Mouse (Mus musculus) ES-Bruce4 (cell line): Measurements from ENCODE around the gene Olfr1053. TPM values are rescaled to one million over a fixed set of nuclear protein-coding genes. Genes with fewer than 3 reads are reported as not detected.
"Not testable (repeated sequence)": the region's sequence is repeated elsewhere in the genome, so short reads cannot be mapped to it uniquely, and the experiment has no call there.

Source experiments
- H3K27ac ChIP-seq: 2 replicates; pipeline ENCODE4 v1.5.1; 2012; ENCODE audit warnings: low read length, inconsistent platforms; ENCODE audit not compliant: insufficient read depth
- H3K27me3 ChIP-seq: 2 replicates; pipeline ENCODE4 v1.6.1; 2012; ENCODE audit warnings: mild to moderate bottlenecking, low read length, inconsistent platforms; ENCODE audit not compliant: control insufficient read depth, poor library complexity, insufficient read depth, severe bottlenecking
- H3K36me3 ChIP-seq: 2 replicates; pipeline ENCODE4 v1.6.1; 2012; ENCODE audit warnings: inconsistent platforms, mild to moderate bottlenecking, low read length, moderate library complexity; ENCODE audit not compliant: control insufficient read depth, poor library complexity, insufficient read depth, severe bottlenecking
- H3K4me1 ChIP-seq: one replicate; pipeline ENCODE4 v1.8.1; 2011; ENCODE audit warnings: low read length; ENCODE audit not compliant: control insufficient read depth, insufficient read depth
- H3K4me3 ChIP-seq: 2 replicates; pipeline ENCODE4 v1.5.1; 2011; ENCODE audit warnings: low read depth, mild to moderate bottlenecking, low read length
- H3K9ac ChIP-seq: 2 replicates; pipeline ENCODE4 v1.6.1; 2012; ENCODE audit warnings: low read depth, mild to moderate bottlenecking, inconsistent platforms; ENCODE audit not compliant: poor library complexity, severe bottlenecking
- H3K9me3 ChIP-seq: replicated peaks from 2 replicates; pipeline ENCODE4 v1.6.1; 2012; ENCODE audit warnings: mild to moderate bottlenecking, low read length, inconsistent platforms; ENCODE audit not compliant: control insufficient read depth, poor library complexity, insufficient read depth, severe bottlenecking
- CTCF ChIP-seq: IDR thresholded peaks from one replicate; pipeline ENCODE4 v1.8.1; 2011; ENCODE audit warnings: low read depth, low read length
- EP300 ChIP-seq: IDR thresholded peaks from 2 replicates; pipeline ENCODE4 v1.6.1; 2011; ENCODE audit warnings: low read depth, low read length; ENCODE audit not compliant: insufficient read depth
- POLR2A ChIP-seq: IDR thresholded peaks from one replicate; pipeline ENCODE4 v1.8.1; 2011; ENCODE audit warnings: low read length; ENCODE audit not compliant: insufficient read depth
- polyA plus RNA-seq: library from polyadenylated mRNA; stranded (reverse); fragments of >200 nt; gene quantifications from 2 replicates; pipeline ENCODE4 v1.2.4, GENCODE M21; 2011; ENCODE audit warnings: low read depth; ENCODE audit not compliant: missing spikeins, insufficient read depth, insufficient read length

Gene Olfr1053
- polyA plus RNA-seq = not detected in 2 replicates

- H3K27me3 ChIP-seq = no peaks in the 10 kb centered on the region; the same call in 1 of the 2 replicates
- no peak for TF ChIP-seq CTCF
- TF ChIP-seq EP300 = no peak
- TF ChIP-seq POLR2A = no peak
- H3K27ac ChIP-seq = no peak within 1 kb of the TSS
- no peaks in the 10 kb centered on the region for H3K9me3 ChIP-seq
- H3K36me3 ChIP-seq = no peaks in the 10 kb centered on the region
- no peak within 1 kb of the TSS for H3K4me3 ChIP-seq
- no peaks in the 10 kb centered on the region for H3K4me1 ChIP-seq
- H3K9ac ChIP-seq = no peak within 1 kb of the TSS
Measured at GRCm38 (mm10) chr2:86315184-86315583, at the start of gene Olfr1053. TSS of gene Olfr1053 (minus strand) at chr2:86315284.

GRCm38 (mm10) chr2:86362369-86362768, 47.3 kb upstream of the Olfr1053 start, which contains the start of gene Olfr1056:
TSS of gene Olfr1056 (minus strand) at chr2:86362469.
- no peak within 1 kb of the TSS for H3K4me3 ChIP-seq
- TF ChIP-seq POLR2A = no peak
- H3K27ac ChIP-seq = no peak within 1 kb of the TSS
- H3K4me1 ChIP-seq = no peaks in the 10 kb centered on the region
- no peaks in the 10 kb centered on the region for H3K9me3 ChIP-seq
- H3K27me3 ChIP-seq = no peaks in the 10 kb centered on the region
- H3K9ac ChIP-seq = no peak within 1 kb of the TSS
- H3K36me3 ChIP-seq = no peaks in the 10 kb centered on the region

- H3K9ac ChIP-seq, H3K36me3 ChIP-seq, H3K4me1 ChIP-seq, H3K27ac ChIP-seq, H3K4me3 ChIP-seq, H3K27me3 ChIP-seq: not testable (repeated sequence)
- H3K9me3 ChIP-seq = peaks cover 14% of the 10 kb centered on the region
Measured at GRCm38 (mm10) chr2:86351751-86352150, 36.7 kb upstream of the Olfr1053 start.

DNA sequence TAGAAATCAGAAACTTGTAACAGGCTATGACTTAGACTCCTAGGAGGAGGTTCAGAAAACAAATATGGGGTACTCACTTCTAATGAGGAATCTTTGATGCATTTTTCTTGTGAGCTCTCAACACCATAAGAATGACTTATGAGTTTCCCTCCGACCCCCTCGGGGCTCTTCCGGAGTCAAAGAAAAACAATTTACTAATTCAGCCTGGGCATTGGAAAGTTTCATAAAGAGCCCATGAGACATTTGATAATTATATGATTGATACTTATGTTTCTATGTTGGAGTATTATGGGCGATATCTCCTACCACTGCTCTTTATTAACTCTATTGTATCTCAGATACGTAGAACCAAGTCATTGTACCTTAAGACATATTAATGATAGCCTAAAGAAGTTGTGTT, 35.1 kb upstream of the Olfr1053 start, which contains the start of gene Olfr1055:
Olfr1055 (minus strand) TSS at position 101 of the 400 bp plus-strand sequence.
- no peak for TF ChIP-seq EP300
- TF ChIP-seq CTCF = no peak
- TF ChIP-seq POLR2A = no peak
- H3K27me3 ChIP-seq = no peaks in the 10 kb centered on the region
- no peak within 1 kb of the TSS for H3K27ac ChIP-seq
- H3K9ac ChIP-seq = no peak within 1 kb of the TSS
- H3K9me3 ChIP-seq = peaks cover 16% of the 10 kb centered on the region
- no peaks in the 10 kb centered on the region for H3K36me3 ChIP-seq
- no peaks in the 10 kb centered on the region for H3K4me1 ChIP-seq
- H3K4me3 ChIP-seq = no peak within 1 kb of the TSS

DNA sequence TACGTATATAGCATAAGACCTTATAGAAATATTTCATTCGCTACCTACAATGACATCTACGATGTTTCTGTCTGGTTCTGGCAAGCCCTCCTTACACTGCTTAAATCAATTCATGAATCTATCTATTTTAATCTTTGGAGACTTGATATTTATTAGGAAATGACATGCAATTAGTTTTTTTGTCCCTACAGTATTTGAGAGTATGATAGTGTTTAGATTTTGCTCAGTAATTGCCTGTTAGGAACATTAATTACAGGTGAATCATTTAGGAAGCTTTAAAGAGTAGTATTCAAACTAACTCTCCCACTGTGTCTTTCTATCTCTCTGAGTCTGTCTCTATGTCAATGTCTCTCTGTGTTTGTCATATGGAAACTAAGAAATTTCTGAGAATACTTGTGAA, 20.2 kb upstream of the Olfr1053 start, which contains the start of gene Olfr1054:
Olfr1054 (minus strand) TSS at position 101 of the 400 bp plus-strand sequence.
- TF ChIP-seq EP300 (no peak), POLR2A (no peak), CTCF (no peak)
- H3K9me3 ChIP-seq = no peaks in the 10 kb centered on the region
- no peaks in the 10 kb centered on the region for H3K4me1 ChIP-seq
- no peaks in the 10 kb centered on the region for H3K27me3 ChIP-seq
- no peaks in the 10 kb centered on the region for H3K36me3 ChIP-seq
- no peak within 1 kb of the TSS for H3K27ac ChIP-seq
- no peak within 1 kb of the TSS for H3K4me3 ChIP-seq
- no peak within 1 kb of the TSS for H3K9ac ChIP-seq

- Histone ChIP-seq H3K27ac (no peak within 1 kb of the TSS), H3K4me3 (no peak within 1 kb of the TSS), H3K9ac (no peak within 1 kb of the TSS), H3K9me3 (no peaks in the 10 kb centered on the region), H3K4me1 (no peaks in the 10 kb centered on the region), H3K27me3 (no peaks in the 10 kb centered on the region), H3K36me3 (no peaks in the 10 kb centered on the region)
- TF ChIP-seq POLR2A (no peak), EP300 (no peak), CTCF (no peak)
Measured at GRCm38 (mm10) chr2:86292155-86292554, 22.9 kb downstream of the Olfr1053 start, which contains the start of gene Olfr1052. TSS of gene Olfr1052 (plus strand) at chr2:86292455.

GRCm38 (mm10) chr2:86278988-86279387, 36.1 kb downstream of the Olfr1053 start, which contains the start of gene Olfr1051:
TSS of gene Olfr1051 (minus strand) at chr2:86279088.
- not testable (repeated sequence) for H3K9ac ChIP-seq, H3K27me3 ChIP-seq, H3K27ac ChIP-seq, H3K36me3 ChIP-seq, H3K4me3 ChIP-seq, H3K9me3 ChIP-seq, H3K4me1 ChIP-seq

Other genes starting within 250 kb of the Olfr1053 start
- not detected in 2 replicates for gene Olfr1036, start 241.3 kb downstream of the Olfr1053 start, polyA plus RNA-seq
- not detected in 2 replicates for gene Olfr1037, start 227.9 kb downstream of the Olfr1053 start, polyA plus RNA-seq
- gene Olfr1039, start 179.4 kb downstream of the Olfr1053 start, polyA plus RNA-seq = not detected in 2 replicates
- gene Olfr1040, start 168.6 kb downstream of the Olfr1053 start, polyA plus RNA-seq = not detected in 2 replicates
- gene Olfr1042, start 153.4 kb downstream of the Olfr1053 start, polyA plus RNA-seq = not detected in 2 replicates
- gene Olfr1043, start 147.8 kb downstream of the Olfr1053 start, polyA plus RNA-seq = not detected in 2 replicates
- not detected in 2 replicates for gene Olfr1044, start 137.5 kb downstream of the Olfr1053 start, polyA plus RNA-seq
- not detected in 2 replicates for gene Olfr52, start 129.6 kb downstream of the Olfr1053 start, polyA plus RNA-seq
- gene Olfr1045, start 112.3 kb downstream of the Olfr1053 start, polyA plus RNA-seq = not detected in 2 replicates
- not detected in 2 replicates for gene Olfr1046, start 96.0 kb downstream of the Olfr1053 start, polyA plus RNA-seq
- not detected in 2 replicates for gene Olfr1047, start 83.9 kb downstream of the Olfr1053 start, polyA plus RNA-seq
- gene Olfr1048, start 75.0 kb downstream of the Olfr1053 start, polyA plus RNA-seq = not detected in 2 replicates
- not detected in 2 replicates for gene Olfr1049, start 57.0 kb downstream of the Olfr1053 start, polyA plus RNA-seq
- not detected in 2 replicates for gene Olfr1051, start 36.2 kb downstream of the Olfr1053 start, polyA plus RNA-seq
- not detected in 2 replicates for gene Olfr1052, start 22.8 kb downstream of the Olfr1053 start, polyA plus RNA-seq
- not detected in 2 replicates for gene Olfr1054, start 20.1 kb upstream of the Olfr1053 start, polyA plus RNA-seq
- gene Olfr1055, start 35.0 kb upstream of the Olfr1053 start, polyA plus RNA-seq = not detected in 2 replicates
- not detected in 2 replicates for gene Olfr1056, start 47.2 kb upstream of the Olfr1053 start, polyA plus RNA-seq
- not detected in 2 replicates for gene Olfr1057, start 63.1 kb upstream of the Olfr1053 start, polyA plus RNA-seq
- not detected in 2 replicates for gene Olfr1058, start 73.3 kb upstream of the Olfr1053 start, polyA plus RNA-seq
- not detected in 2 replicates for gene Olfr1061, start 98.8 kb upstream of the Olfr1053 start, polyA plus RNA-seq
- gene Olfr1062, start 111.5 kb upstream of the Olfr1053 start, polyA plus RNA-seq = not detected in 2 replicates
- not detected in 2 replicates for gene Olfr1065, start 135.3 kb upstream of the Olfr1053 start, polyA plus RNA-seq
- gene Olfr1066, start 141.0 kb upstream of the Olfr1053 start, polyA plus RNA-seq = not detected in 2 replicates
- gene Olfr228, start 172.1 kb upstream of the Olfr1053 start, polyA plus RNA-seq = not detected in 2 replicates
- not detected in 2 replicates for gene Olfr1076, start 193.2 kb upstream of the Olfr1053 start, polyA plus RNA-seq
- not detected in 2 replicates for gene Olfr1079, start 227.2 kb upstream of the Olfr1053 start, polyA plus RNA-seq
- gene Olfr1080, start 243.0 kb upstream of the Olfr1053 start, polyA plus RNA-seq = not detected in 2 replicates